Mouse (Mus musculus) kidney, postnatal 10 days (tissue): ENCODE measurements around the gene Gucy1b1.

Experiments
- DNase-seq: peaks from one replicate; pipeline ENCODE4 v3.0.0; 2021; ENCODE audit warnings: mixed read lengths

Gucy1b1 gene

DNA sequence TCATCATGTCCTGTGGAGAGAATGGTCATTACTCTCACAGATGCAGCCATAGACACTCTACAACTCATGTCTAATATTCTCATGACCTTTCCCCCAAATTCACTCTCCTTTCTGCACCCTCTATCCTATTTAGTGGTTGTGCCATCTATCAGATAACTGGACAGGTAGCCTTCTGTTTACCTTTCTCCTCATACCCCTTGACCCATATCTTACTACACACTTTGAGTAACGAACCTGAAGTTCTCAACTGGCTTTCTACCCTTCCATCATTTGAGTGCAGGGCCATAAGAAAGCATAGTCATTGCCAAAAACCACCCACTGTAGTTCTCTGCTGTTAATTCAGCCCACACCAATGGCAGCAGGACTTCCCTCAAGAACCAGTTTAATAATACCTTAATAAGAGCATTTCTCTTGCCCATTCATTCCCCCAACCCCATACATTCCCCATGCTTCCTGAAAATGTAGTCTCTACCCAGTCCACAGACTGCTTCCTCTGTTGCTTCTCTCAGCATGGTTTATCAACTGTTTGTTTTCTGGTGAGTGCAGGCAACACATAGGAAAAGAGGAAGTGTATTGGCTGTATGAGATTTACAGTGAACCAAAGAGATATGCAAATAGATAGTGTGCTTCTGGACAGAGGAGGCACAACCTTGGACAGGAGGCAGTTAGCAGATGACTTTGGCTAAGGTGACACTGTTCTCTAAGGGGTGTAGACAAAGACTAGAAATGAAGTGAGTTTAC is 44.3 kb downstream of the Gucy1b1 start:
- no peak for DNase-seq

DNA sequence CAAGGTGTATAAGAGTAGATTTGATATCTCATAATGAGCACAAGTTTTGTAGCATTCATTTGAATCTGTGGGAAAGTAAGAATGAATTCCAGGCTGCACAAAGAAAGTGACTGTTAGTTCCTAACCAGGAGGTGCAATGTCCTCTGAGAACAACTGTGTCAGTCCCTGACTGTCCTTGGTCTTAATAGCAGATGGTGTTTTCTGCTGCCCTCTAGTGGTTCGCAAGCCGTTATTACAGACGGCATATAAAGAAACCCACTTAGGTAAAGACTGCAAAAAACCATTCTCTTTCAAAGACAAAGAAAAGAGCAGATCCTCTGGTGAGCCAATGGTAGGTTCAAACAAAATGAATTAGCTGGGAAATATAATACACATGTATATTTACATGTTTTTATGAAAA is 45.3 kb downstream of the Gucy1b1 start:
- peak; percentile 47 for DNase-seq

DNA sequence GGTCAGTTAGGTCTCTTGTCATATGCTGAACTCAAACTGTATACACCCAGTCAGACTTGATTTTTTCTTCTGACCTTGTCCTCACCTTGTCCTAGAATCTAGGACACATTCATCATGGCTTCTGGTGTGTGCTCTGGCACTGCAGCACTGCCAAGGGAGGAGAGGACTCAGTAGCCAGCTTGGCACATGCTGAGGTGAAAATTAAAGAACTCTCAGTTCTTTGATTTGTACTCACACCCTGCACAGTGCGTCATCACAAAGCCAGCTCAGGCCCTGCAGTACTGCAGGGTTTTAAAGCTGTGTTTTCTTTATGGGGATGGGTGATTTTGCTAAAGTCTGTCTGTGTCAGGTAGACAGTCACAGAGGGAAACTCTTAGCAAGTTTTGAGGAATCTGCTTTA is 47.2 kb downstream of the Gucy1b1 start:
- no peak for DNase-seq

DNA sequence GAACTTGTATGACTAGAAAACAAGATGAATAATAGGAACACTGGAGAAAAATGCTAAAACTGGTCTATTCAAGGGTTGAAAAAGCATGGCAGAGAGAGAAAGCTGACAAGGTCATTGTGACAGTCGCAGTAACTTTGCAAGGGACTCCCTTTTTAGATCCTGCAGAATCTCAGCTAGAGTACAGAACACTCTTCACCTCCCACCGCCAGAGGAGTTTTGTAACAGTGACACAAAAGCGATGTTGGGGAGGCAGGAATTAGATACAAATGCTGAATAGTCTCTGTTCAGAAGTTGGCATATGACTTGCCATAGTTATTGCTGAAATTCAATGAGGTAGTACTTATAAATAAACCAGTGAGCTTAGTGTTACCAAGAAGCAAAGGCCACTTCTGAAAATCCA is 51.4 kb downstream of the Gucy1b1 start:
- no peak for DNase-seq

DNA sequence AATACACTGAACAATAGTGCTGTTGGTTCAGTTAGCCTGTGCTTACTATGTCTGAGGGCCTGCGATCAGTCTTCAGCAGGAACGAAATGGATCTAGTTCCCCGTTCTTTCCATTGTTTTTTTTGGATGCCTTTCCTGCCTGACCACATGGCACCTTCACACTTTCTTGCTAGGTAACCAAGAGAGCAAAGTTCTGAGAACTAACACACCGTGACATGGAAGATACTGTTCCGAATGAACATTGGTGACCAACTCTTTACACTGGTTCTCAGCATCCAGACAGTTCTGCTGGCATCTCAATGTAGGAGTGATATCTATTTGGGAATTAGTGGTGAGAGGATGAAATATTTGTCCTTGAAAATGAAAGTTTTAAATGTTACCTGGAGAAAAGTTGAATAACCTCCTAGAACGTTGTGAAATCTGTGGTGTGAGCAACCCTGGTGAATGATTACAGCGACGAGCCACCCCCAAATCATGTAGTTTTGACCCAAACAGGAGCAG is 52.0 kb downstream of the Gucy1b1 start:
- no peak for DNase-seq

DNA sequence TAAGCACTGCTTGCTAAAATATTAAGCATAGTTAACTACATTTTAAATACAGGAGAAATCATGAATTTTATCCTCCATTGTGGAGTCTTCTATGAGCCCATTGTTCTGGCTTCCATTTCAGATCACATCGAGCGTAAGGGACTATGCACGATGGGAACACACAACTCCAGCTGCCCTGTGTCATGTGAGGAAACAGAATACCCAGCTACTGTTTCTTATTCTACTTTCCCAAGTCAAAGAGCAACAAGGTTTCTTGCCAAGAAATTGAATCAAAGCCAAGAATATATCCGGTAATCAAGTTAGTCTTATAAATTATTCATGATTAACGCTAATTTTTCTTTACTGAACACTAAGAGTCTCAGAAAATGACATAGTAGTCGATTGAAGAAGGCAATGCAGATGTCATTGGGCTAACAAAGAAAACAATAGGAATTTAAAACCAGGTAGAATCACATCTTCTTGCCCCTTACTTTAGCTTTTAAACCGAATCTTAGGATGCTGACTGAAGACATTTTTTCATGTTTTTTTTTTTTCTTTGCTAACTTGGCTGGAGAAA is 60.3 kb downstream of the Gucy1b1 start:
- DNase-seq: no peak

DNA sequence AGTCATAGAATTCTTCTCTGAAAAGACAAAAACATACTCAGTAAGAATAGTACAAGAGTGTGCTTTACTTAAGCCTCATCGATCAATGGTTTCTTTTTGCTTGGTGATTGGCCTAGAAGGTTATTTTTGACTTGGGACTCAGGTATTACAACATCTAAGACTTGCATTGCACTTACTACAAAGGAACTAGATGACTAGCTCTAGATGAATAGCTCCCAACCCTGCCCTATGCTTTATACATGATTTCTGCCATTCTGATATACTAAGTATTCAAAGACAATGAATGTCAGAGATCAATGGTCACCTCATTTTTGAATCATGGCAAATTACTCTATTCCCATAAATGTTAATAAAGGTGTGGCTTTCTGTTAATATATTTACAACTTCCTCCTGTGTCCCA is 67.5 kb downstream of the Gucy1b1 start:
- no peak for DNase-seq

DNA sequence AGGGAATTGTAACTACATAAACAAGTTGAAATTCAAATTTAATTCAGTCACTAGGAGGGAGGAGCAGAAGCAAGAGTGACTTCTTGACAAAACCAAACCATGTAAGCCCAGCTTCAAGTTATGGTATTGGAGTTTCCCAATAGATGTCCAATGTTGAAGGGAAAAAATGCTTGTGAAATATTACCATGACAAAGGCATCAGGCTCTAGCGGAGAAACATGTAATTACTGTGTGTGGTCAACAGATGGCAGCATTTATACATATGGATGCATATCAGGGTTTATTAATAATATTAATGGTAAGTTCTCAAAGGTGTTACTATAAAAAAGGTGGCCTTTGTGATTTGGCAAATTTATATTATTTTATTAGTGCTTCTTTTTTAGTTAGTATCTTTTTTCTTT is 78.5 kb downstream of the Gucy1b1 start:
- peak; percentile 39 for DNase-seq

DNA sequence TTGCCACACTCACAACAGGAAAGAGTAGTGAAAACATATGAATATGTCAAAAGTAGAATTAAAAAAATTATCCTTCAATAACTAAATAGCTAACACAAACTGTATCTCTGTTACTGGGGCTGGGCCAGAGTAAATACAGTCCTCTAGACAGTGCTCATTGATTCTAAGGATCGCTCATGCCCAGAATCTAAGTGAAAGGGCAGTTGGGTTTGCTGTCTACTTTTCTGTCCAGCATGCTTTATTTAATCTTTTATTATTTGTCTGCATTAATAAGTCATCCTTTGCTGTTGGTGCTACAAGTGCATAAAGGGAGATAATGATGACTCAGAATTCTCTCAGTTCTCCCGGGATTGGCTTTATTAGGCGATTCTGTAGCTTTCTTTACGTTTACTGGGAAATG is 79.1 kb downstream of the Gucy1b1 start:
- DNase-seq: no peak

DNA sequence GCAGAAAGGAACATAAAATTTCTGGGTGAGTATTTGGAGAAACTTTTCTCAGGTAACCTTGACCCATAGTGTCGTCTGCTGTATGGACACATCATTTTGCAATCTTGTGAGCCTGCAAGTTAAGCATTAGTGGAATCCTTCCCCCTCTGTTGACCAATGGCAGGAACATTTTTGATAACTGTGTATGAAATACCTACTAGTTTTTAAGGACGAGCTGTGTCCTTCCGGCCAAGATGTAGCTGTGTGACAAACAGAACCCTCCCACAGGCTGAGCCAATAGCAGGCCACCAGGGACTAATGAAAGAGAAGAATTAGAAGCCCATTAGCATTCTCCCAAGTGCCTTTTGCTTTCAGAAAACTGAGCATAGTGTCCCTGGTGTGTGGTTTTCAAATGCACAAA is 84.0 kb downstream of the Gucy1b1 start:
- DNase-seq: no peak

DNA sequence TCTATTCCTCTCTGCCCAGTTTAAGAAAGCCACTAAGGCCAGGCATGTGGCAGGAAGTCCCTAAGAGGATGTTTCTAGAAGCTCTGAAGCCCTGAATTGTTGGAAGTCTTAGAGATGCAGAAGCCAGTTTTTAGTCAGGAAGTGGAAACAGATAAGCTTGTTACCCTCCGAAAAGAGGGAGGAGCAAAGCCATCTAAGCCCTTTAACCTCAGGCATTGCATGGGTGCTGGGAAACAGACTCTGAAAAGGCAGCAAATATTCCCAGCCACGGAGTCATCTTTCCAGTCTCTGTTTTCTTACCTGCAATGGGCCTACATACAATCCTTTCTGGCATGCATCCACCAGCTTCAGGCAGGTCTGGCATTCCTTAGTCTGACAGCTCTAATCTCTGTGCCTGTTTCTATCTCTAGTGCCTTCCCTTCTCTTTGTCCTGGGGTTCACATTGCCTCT is 84.8 kb downstream of the Gucy1b1 start:
- no peak for DNase-seq

DNA sequence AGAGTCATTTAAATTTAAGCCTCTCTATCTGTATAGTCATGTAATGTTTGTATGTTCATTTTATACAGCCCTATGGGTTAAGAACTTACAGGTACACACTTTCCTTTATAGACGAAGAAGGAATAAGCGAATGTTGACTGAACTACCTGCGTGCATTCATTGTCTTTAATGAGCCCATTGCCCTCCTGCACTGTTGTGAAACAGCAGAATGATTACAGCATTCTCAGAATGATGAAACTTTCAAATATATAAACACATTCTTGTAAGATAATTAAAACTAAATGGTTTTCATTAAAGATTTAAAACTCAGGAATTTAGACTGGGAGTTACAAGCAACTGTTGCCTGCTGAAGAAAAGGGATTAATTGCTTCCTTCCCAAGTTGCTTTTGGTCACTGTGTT is 86.9 kb downstream of the Gucy1b1 start:
- no peak for DNase-seq

DNA sequence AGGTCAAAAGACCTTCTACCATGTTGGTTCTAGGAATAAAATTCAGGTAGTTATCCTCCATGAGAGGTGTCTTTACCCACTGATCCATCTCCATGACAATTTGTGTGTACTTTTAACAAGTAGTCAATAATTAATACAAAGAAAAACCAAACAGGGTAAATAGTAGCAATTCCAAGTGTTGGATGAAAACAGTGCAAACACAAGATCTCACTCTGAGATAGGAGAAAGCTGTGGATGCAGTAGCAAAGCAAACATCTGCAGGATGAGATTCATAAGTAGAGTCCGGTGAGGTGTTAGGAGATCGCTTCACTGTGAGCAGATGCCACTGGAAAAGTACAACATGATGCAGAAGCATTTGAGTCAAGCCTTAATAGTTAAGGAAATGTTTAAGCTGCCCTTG is 88.4 kb downstream of the Gucy1b1 start:
- DNase-seq: no peak

DNA sequence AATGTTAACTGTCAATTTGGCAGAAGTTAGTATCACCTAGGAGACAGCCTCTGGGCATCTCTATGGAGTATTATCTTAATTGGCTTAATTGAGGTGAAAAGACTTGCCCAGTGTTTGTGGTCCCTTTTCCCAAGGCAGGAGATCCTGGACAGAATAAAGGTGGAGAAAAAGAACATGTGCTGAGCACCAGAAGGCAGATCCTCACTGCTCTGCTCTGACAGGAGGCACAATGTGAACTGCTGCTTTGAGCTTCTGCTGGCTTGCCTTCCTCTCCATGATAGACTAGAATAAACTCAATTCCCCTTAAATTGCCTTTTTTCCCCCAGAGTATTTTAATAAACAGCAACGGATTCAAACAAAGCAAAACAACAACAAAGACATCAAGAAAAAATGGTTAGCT is 89.4 kb downstream of the Gucy1b1 start:
- no peak for DNase-seq

DNA sequence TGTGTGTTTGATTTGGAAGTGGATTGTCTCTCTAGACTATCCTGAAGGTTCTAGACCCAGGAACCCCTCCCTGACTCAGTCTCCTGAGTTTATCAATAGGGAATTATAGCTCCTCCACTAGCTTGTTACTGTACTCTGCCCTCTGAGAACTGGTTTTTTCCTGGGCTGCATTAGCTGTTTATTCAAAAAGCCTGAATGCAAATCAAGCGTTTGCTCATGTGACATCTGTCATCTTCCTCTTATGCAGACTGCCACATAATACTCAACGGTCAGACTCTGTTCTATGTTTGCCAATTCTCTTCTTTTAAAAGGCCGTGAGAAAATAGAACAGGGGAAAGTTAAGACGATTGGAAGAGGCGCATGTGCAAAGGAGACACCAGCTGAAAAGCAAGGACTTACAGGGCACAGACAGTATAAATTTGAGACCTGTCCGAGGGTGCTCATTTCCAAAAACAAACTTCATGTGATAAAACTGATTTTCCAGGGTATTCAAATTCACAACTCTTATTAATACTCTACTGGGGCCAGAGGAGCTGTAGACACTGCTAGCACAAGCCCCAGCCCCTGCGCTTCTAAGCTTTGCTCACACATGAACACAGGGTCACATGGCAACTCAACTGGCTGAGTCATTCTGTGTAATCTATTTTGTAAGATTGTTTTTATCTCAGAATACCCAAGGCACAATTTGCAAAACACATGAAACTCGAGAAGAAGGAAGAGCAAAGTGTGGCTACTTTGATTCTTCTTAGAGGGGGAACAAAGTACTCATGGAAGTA is 91.2 kb downstream of the Gucy1b1 start:
- no peak for DNase-seq
